Mouse (Mus musculus) lung, adult 2 months (tissue): ENCODE results near the gene Eps8l1. TPM values are rescaled to one million over a fixed set of nuclear protein-coding genes. Genes with fewer than 3 reads are reported as not detected.
"Not testable (repeated sequence)": the region's sequence is repeated elsewhere in the genome, so short reads cannot be mapped to it uniquely, and the experiment has no call there.

Experiments used
- DNase-seq: peaks from one replicate; pipeline ENCODE4 v3.0.0; 2022
- H3K4me1 ChIP-seq: fragments of 200-500 bp; 2 replicates; pipeline ENCODE4 v1.6.1; 2011; ENCODE audit warnings: low read length; ENCODE audit not compliant: control insufficient read depth, insufficient read depth
- H3K4me3 ChIP-seq: fragments of 200-500 bp; replicated peaks from 2 replicates; pipeline ENCODE3; 2011; ENCODE audit warnings: low read depth, mild to moderate bottlenecking, control low read depth, low read length; ENCODE audit errors: extremely low read depth
- CTCF ChIP-seq: fragments of 200-500 bp; IDR thresholded peaks from 2 replicates; pipeline ENCODE4 v1.5.1; 2011; ENCODE audit warnings: mild to moderate bottlenecking, low read length, control low read depth; ENCODE audit not compliant: insufficient read depth
- POLR2A ChIP-seq: fragments of 200-500 bp; IDR thresholded peaks from 2 replicates; pipeline ENCODE4 v1.6.1; 2011; ENCODE audit warnings: low read depth, mild to moderate bottlenecking, control low read depth, low read length, borderline replicate concordance; ENCODE audit errors: extremely low read depth
- WGBS: fragments of 180-500 bp; shearing (Covaris S2); methylation state at CpG from one replicate; pipeline ENCODE4 v1.1.7; 2018; 5-methylcytosine and 5-hydroxymethylcytosine counted together
- polyA plus RNA-seq: library from polyadenylated mRNA; depleted of rRNA; stranded (reverse); fragments of >200 nt; gene quantifications from 2 replicates; pipeline ENCODE4 v1.2.3, GENCODE M21; 2012; rRNA removed

Eps8l1 gene
- 32.7 and 44.8 TPM in 2 replicates for polyA plus RNA-seq

GRCm38 (mm10) chr7:4460576-4461434 lies at the start of gene Eps8l1:
Gene Eps8l1, plus strand, starts transcription at chr7:4460674.
- Histone ChIP-seq H3K4me3 (peak within 1 kb of the TSS; percentile 61), H3K4me1 (peaks cover 4% of the 10 kb centered on the region; the same call in 1 of the 2 replicates)
- TF ChIP-seq POLR2A (peak; percentile 5; the same call in 1 of the 2 replicates), CTCF (no peak)
- WGBS: 29% methylated on average over 14 of the region's 16 CpGs
- peak; percentile 64 for DNase-seq

GRCm38 (mm10) chr7:4412406-4412805 lies 48.1 kb upstream of the Eps8l1 start:
- DNase-seq, H3K4me3 ChIP-seq, H3K4me1 ChIP-seq: not testable (repeated sequence)
- 97% methylated on average over 15 of the region's 15 CpGs for WGBS

GRCm38 (mm10) chr7:4419681-4420080 lies 40.8 kb upstream of the Eps8l1 start:
- DNase-seq: no peak
- Histone ChIP-seq H3K4me3 (no peak overlapping the region), H3K4me1 (no peaks in the 10 kb centered on the region)
- WGBS: 74% methylated on average over 6 of the region's 6 CpGs
- no peak for TF ChIP-seq CTCF
- no peak for TF ChIP-seq POLR2A

- Histone ChIP-seq H3K4me1 (no peaks in the 10 kb centered on the region), H3K4me3 (no peak overlapping the region)
- WGBS: 51% methylated on average over 4 of the region's 4 CpGs
- TF ChIP-seq POLR2A: no peak
- TF ChIP-seq CTCF: no peak
- no peak for DNase-seq
Measured at GRCm38 (mm10) chr7:4420230-4420629, 40.2 kb upstream of the Eps8l1 start.

DNA sequence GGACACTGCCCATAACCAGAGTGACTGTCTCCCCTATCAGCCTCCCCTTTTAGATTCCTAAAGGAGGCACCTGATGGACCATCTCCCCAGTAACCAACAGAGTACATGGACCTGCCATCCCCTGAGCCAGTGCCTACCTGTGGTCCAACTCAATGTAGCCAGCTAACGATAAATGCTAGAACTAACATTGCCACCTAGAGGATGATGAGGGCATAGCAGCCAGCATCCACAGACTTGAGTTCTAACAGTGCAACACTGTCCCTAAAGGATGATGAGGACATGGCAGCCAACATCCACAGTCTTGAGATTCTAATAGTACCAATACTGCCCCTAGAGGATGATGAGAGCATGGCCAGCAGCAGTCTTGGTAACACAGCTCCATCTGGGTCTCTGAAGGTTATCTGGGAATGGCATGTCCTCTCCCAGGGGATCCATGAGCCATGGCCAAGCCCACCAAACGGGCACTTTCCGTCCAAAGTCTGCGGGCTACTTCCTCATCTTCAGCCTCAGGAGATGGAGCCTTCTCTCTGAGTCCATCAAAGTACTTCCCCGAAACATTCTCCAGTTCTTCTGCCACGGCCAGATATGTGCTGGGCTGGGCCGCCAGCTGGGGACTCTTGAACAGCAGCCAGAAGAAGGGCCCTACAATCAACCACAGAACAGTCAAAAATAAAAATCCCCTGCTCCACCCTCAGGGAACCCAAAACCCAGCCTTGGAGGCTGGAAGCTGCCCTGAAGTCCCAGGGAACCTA lies 33.1 kb upstream of the Eps8l1 start:
- Histone ChIP-seq H3K4me1 (no peaks in the 10 kb centered on the region), H3K4me3 (no peak overlapping the region)
- 62% methylated on average over 7 of the region's 7 CpGs for WGBS
- DNase-seq: peak; percentile 64
- TF ChIP-seq POLR2A (no peak), CTCF (peak; percentile 68)

DNA sequence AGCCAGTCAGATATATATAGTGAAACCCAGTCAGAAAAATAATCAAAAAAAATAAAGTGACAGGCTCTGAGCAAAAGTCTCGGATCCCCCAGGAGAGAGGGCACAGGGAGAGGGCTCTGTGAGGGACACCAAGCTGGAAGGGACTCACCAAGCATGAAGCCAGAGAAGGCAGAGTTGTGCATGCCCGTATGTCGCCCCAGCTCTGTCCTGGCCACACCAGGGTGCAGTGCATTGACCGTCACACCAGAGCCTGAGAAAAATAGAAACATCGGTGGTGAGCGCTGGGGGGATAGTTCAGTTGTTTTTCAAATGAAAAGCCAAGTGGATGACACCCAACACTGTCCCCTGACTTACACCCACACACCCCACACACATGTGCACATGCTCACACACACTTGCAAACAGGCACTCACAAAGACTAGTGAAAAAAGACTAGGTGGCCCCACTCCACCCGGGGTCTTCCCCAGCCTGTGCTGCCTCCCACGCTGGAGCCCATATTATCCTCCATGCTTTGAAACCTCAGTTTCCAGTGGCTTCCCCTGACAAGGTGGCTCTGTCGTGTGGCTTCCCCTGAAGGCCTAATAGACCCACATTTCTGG lies 30.1 kb upstream of the Eps8l1 start:
- H3K4me1 ChIP-seq: no peaks in the 10 kb centered on the region
- TF ChIP-seq POLR2A (no peak), CTCF (no peak)
- 96% methylated on average over 9 of the region's 9 CpGs for WGBS
- DNase-seq: no peak
- no peak overlapping the region for H3K4me3 ChIP-seq

- DNase-seq: peak; percentile 75
- TF ChIP-seq POLR2A (no peak), CTCF (peak; percentile 93)
- 79% methylated on average over 6 of the region's 6 CpGs for WGBS
- no peaks in the 10 kb centered on the region for H3K4me1 ChIP-seq
- H3K4me3 ChIP-seq: no peak overlapping the region
Measured at GRCm38 (mm10) chr7:4431548-4431947, 28.9 kb upstream of the Eps8l1 start.

DNA sequence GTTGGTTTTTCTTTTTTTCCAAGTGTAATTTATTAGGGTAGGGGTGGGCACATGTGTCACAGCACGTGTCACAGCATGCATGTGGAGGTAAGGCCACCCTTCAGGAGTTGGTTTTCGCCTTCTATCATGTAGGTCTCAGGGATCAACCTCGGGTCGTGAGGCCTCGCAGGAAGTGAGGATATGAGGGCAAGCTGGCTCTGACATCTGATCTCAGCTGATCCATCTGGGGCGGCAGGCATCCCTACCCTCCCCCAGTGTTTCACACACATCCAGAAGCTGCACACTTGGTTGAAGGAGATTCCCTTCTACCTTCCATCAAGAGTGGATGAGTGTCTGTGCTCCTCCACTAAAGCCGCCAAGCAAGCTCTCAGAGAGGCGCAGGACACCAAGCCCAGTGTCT lies 28.4 kb upstream of the Eps8l1 start:
- DNase-seq: no peak
- H3K4me3 ChIP-seq: no peak overlapping the region
- WGBS: 93% methylated on average over 8 of the region's 8 CpGs
- H3K4me1 ChIP-seq: no peaks in the 10 kb centered on the region
- TF ChIP-seq CTCF (no peak), POLR2A (no peak)

GRCm38 (mm10) chr7:4437721-4438120 lies 22.8 kb upstream of the Eps8l1 start:
- no peak for TF ChIP-seq CTCF
- TF ChIP-seq POLR2A: no peak
- Histone ChIP-seq H3K4me3 (no peak overlapping the region), H3K4me1 (no peaks in the 10 kb centered on the region)
- DNase-seq: no peak
- 93% methylated on average over 2 of the region's 2 CpGs for WGBS

- Histone ChIP-seq H3K4me3 (no peak overlapping the region), H3K4me1 (no peaks in the 10 kb centered on the region)
- no peak for DNase-seq
- TF ChIP-seq CTCF (no peak), POLR2A (no peak)
- WGBS: 91% methylated on average over 10 of the region's 10 CpGs
Measured at GRCm38 (mm10) chr7:4440549-4440948, 19.9 kb upstream of the Eps8l1 start.
